Mouse (Mus musculus) left cerebral cortex, adult 18-20 months (tissue): ENCODE measurements at regions not wholly inside any gene's neighbourhood (a gene's known extent, or its start where the extent isn't known, plus 50 kb on each side); places are given as distances from the start of the nearest gene placed in this dataset.

Experiments used
- DNase-seq, 2 experiments: peaks; one replicate each; pipeline ENCODE4 v3.0.0; 2021 to 2022; ENCODE audit warnings: low spot score in 2 of 2, mixed read lengths in 1 of 2

GRCm38 (mm10) chr11:112885336-112885940 lies 103.4 kb downstream of the Sox9 start:
- no peak for DNase-seq

- no peak for DNase-seq
Measured at GRCm38 (mm10) chr11:112886139-112886538, 104.1 kb downstream of the Sox9 start.

DNA sequence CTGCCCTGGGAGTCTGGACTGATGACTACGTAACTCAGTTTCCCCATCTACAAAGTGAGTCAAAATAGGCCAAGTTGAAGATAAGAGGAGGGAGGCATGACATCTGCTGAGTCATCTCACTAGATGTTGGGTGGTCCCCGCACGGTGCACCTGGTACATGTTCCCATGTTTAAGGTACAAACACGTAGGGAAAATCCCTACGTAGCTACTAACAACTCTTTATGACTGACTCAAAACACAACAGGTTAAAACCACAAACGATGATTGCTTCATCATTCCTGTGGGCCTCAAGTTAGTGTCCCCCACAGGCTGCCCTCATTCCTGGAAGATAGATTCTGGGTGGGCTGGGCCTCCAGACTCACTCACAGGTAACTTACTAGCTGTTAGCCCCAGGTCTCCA lies 107.7 kb downstream of the Sox9 start:
- DNase-seq = no peak

- no peak for DNase-seq
Measured at GRCm38 (mm10) chr11:112897597-112897996, 115.6 kb downstream of the Sox9 start.

DNA sequence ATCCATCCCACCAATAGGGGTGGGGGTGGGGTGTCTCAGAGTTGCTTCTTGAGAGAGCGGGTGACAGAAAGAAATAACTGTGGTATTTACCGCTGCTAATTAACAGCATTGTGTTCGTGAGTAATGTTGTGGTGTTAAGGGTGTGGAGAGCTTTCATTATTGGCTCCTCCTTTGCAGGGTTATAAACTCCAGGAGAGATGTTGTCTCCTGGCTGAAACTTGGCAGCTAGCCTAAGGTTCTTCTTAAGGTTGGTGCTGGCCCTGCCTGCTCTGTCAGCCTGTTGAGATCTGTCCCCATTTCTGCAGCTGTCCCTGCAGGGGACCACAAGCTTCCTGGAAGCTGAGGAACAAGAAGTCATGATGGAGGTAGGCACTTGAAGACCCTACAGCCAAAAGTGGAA lies 120.6 kb downstream of the Sox9 start:
- DNase-seq = no peak

- DNase-seq = no peak
Measured at GRCm38 (mm10) chr11:112910309-112910708, 128.3 kb downstream of the Sox9 start.

DNA sequence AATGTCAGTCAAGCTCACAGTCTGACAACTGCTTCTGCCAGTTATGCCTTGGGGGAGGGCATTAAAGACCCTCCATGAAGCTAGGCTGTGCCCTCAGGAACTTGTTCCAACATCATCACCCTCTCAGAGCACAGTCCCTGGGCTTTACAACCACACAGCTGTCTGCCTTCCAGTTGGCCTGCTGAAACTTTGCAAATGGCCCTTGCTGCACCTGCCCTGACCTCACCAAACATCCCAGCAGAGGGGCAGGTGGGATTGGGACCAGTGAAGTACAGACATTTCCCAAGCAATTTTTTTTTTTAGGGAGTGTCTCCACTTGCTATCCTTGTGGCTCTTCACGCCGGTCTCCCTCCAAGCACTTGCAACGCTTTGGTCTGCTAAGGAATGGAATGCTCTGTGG lies 130.9 kb downstream of the Sox9 start:
- DNase-seq = no peak

- no peak for DNase-seq
Measured at GRCm38 (mm10) chr11:112916923-112917322, 134.9 kb downstream of the Sox9 start.

DNA sequence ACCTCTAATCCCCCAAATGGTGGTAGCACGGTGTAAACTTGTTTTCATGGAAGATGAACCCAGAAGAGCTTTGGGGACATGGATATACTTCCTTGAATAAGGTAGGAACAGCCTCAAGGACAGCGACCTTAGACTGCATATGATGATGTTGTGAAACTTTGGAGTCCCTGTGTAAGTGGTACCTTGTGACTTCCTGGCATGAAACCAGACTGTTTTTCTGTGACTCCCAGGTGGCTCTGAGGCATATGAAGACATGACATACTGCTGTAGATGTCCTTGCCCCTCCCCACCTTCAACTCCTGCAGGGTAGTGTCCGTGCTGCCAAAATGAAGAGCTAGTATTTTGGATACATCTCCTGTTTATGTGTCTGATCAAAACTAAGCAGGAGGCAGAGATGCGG lies 138.1 kb downstream of the Sox9 start:
- DNase-seq = no peak

GRCm38 (mm10) chr11:112924577-112924976 lies 142.6 kb downstream of the Sox9 start:
- no peak for DNase-seq

DNA sequence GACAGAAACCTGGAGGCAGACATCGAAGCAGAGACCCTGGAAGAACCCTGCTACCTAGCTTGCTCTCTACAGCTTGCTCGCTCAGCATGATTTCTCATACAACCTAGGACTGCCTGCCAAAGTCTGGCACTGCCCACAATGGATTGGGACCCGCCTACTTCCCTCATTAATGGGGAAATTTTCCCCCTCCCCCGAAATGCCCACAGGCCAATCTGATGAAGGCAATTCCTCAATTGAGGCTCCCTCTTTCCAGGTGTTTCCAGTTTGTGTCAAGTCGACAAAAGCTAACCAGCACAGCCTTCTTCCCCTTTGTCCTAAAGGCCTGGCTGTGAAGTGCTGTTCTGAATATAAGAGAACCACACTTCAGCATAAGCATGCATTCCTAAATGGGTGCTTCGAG lies 143.1 kb downstream of the Sox9 start:
- DNase-seq = no peak

- DNase-seq = no peak
Measured at GRCm38 (mm10) chr11:112926330-112927025, 144.5 kb downstream of the Sox9 start.

GRCm38 (mm10) chr11:112930186-112930808 lies 148.3 kb downstream of the Sox9 start:
- DNase-seq = no peak

- DNase-seq = no peak
Measured at GRCm38 (mm10) chr11:112938035-112938434, 156.0 kb downstream of the Sox9 start.

DNA sequence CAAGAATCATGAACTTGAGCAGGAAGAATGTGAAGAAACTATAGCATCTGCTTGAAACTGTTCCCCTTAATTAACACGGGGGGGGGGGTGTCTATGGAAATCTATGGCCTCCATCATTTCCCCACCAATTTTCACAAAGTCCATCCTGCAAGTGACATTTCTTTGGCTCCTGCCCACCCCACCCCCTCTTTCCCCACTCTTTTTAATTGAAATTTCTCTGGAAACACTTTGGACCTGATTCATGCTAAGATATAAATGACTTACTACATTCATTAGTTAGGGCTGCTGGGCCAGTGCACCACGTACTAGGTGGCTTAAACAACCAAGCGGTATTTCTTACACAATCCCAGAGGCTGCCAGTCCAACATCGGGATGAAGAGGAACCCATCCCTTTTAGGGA lies 169.4 kb downstream of the Sox9 start:
- DNase-seq = no peak

DNA sequence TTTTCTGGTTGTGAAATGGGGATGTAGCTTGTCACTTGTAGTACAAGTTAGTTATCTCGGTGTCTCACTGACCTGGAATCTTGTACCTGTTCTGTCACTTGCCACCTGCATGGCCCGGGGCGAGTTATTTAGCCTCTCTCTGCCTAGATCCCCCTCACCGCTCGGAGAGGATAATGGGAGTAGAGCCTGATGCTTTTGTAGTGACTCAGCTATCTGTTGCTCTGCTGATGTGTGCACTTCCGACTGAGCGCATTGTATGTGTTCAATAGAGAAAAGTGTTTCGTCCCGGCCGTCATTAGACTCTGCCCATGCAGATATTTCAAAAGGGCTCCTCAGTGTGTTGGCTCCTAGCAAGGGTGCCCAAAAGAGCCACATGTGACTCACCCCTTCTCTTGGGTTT lies 170.3 kb downstream of the Sox9 start:
- no peak for DNase-seq

- no peak for DNase-seq
Measured at GRCm38 (mm10) chr11:112953491-112953890, 171.5 kb downstream of the Sox9 start.

- no peak for DNase-seq
Measured at GRCm38 (mm10) chr11:112956748-112957440, 174.9 kb downstream of the Sox9 start.

DNA sequence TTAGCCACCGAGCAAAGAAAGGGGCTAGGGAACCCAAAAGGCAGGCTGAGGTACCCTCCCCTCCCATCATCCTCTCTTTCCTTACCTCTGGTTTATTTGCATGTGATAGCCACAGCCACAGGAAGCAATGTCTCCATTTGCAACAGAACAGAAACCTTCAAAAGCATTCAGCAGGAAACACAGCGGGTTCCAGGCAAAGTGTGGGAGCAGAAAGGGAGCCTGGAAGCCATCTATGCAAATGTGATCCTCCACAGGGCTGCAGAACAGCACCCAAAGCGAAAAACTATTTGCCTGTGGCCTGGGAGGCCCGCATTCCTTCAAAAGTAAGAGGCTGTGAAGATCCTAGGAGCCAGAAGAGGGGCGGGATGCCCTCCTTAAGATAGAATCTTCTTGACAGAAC lies 177.6 kb downstream of the Sox9 start:
- no peak for DNase-seq

GRCm38 (mm10) chr11:112973286-112973685 lies 191.3 kb downstream of the Sox9 start:
- DNase-seq = no peak

DNA sequence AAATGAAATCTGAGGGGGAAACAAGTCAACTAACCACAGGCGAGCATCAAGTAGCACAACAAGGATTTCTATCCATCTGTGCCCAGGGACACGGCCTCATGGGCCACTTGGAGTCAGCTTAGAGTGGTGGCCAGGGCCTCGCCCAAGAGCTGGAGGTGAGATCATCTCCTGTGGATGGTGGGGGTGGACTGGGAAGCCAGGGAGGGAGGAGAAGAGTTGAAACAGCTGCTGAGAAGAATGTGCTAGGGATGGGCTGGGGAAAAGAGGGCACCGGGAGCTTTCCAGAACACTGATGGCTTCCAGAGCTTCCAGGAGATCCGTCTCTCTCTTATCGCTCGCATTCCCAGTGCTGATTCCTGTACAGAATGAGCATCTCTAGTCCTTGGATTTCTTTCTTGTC lies 192.9 kb downstream of the Sox9 start:
- DNase-seq = no peak
